Mouse (Mus musculus) gastrocnemius, adult 2 months (tissue): ENCODE data around the gene Ranbp2. TPM values are rescaled to one million over a fixed set of nuclear protein-coding genes. Genes with fewer than 3 reads are reported as not detected.

Source experiments
- DNase-seq: peaks from one replicate; pipeline ENCODE4 v3.0.0; 2022
- H3K27ac ChIP-seq: fragments of 200-600 bp; 2 replicates; pipeline ENCODE4 v1.8.1; 2022; ENCODE audit warnings: mild to moderate bottlenecking
- H3K4me3 ChIP-seq: fragments of 200-600 bp; 2 replicates; pipeline ENCODE4 v1.8.1; 2022; ENCODE audit warnings: mild to moderate bottlenecking, moderate library complexity
- CTCF ChIP-seq: fragments of 200-600 bp; IDR thresholded peaks from 2 replicates; pipeline ENCODE4 v1.8.1; 2022; ENCODE audit warnings: antibody characterized with exemption, mild to moderate bottlenecking, moderate library complexity
- intact Hi-C: fragments of 180-260 bp; cut with DNase I; formaldehyde crosslinking; loops from one replicate; pipeline ENCODE4 v1.15.1; 2025
- total RNA-seq, 2 experiments: library from RNA; stranded (reverse); gene quantifications; 2 replicates each; pipeline ENCODE4 v1.2.3; 2021

The Ranbp2 gene
- total RNA-seq, 2 experiments from 2014 or later: 48.5 to 48.9 TPM

- peak; percentile 5; the same call in 1 of the 2 replicates for TF ChIP-seq CTCF
- Histone ChIP-seq H3K27ac (peak overlapping the region; percentile 94), H3K4me3 (peak overlapping the region; percentile 93)
- intact Hi-C loops: loop anchor here (1.0 to 5.0 kb wide), 3 partner anchors 40 to 88 kb away; partner anchors contain the start of gene Ccdc138
- no peak for DNase-seq
Measured at GRCm38 (mm10) chr10:58447280-58447781, 611 bp downstream of the Ranbp2 start.

DNA sequence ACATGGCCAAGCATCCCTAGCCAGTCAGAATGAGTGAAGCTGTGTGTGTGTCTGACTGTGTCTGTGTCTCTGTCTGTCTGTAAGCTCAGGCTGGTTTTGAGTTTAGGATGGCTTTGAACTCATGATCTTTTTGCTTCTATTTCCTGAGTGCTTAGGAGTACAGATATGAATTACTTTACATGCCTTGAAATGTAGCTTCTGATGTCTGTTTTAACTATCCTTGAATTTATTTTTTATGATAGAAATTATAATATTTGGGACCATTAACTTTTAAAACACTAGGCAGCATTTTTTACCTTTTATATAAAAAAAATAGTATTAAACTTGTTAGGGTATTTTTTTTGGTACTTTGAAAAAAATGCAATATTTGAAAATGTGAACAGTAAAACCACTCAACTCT is 4.9 kb downstream of the Ranbp2 start:
- intact Hi-C loops: no loop called here
- Histone ChIP-seq H3K4me3 (no peak overlapping the region), H3K27ac (no peak overlapping the region)
- DNase-seq: no peak
- TF ChIP-seq CTCF: no peak

DNA sequence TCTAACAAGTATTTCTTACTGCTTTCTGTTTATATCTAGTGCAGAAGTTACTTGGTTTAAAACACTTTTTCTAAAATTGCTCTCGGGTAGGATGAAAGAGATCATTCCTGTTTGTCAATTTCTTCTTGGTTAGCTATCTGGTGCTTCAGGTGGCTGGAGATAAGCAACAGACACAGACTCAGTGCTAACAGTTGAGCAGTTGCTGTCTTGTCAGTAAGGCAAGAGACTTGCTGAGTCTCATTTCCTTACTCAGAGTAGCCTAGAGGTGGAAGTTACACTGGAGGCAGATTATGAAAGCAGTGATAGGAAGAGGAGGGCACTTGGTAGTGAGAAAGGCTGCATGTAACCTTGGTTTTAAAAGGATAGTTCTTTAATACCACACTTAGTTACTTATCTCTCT is 5.5 kb downstream of the Ranbp2 start:
- Histone ChIP-seq H3K4me3 (no peak overlapping the region), H3K27ac (no peak overlapping the region)
- no peak for TF ChIP-seq CTCF
- intact Hi-C loops: no loop called here
- no peak for DNase-seq

DNA sequence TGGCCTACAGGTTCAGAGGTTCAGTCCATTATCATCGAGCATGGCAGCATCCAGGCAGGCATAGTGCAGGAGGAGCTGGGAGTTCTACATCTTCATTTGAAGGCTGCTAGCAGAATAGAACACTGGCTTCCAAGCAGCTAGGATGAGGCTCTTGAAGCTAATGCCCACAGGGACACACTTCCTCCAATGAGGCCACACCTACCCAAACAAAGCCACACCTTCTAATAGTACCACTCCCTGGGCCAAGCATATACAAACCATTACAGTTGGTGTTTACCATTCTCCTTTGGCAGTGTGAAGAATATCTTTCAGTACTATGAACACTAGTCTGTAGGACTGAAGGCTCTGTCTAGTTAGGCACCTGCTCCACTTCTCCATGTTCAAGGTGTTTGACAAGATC is 13.2 kb downstream of the Ranbp2 start:
- no peak overlapping the region for H3K27ac ChIP-seq
- no peak for DNase-seq
- TF ChIP-seq CTCF: no peak
- intact Hi-C loops: loop anchor here (5.0 to 10.0 kb wide), 2 partner anchors 32 to 165 kb away; no protein-coding TSS in a partner anchor
- no peak overlapping the region for H3K4me3 ChIP-seq

- Histone ChIP-seq H3K4me3 (no peak overlapping the region), H3K27ac (no peak overlapping the region)
- DNase-seq: no peak
- no peak for TF ChIP-seq CTCF
- intact Hi-C loops: no loop called here
Measured at GRCm38 (mm10) chr10:58477086-58477755, 30.5 kb downstream of the Ranbp2 start.

- DNase-seq: no peak
- H3K4me3 ChIP-seq: no peak overlapping the region
- H3K27ac ChIP-seq: no peak overlapping the region
- intact Hi-C loops: no loop called here
- no peak for TF ChIP-seq CTCF
Measured at GRCm38 (mm10) chr10:58478071-58478578, 31.4 kb downstream of the Ranbp2 start.

DNA sequence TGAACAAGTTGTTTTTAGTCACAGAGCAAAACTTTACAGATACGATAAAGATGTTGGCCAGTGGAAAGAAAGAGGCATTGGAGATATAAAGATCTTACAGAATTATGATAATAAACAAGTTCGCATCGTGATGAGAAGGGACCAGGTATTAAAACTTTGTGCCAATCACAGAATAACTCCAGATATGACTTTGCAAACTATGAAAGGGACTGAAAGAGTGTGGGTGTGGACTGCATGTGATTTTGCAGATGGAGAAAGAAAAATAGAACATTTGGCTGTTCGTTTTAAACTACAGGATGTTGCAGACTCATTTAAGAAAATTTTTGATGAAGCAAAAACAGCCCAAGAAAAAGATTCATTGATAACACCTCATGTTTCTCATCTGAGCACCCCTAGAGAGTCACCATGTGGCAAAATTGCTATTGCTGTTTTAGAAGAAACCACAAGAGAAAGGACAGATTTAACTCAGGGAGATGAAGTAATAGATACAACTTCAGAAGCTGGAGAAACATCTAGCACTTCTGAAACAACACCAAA is 33.3 kb downstream of the Ranbp2 start:
- Histone ChIP-seq H3K27ac (no peak overlapping the region), H3K4me3 (no peak overlapping the region)
- DNase-seq: no peak
- TF ChIP-seq CTCF: no peak
- intact Hi-C loops: no loop called here

DNA sequence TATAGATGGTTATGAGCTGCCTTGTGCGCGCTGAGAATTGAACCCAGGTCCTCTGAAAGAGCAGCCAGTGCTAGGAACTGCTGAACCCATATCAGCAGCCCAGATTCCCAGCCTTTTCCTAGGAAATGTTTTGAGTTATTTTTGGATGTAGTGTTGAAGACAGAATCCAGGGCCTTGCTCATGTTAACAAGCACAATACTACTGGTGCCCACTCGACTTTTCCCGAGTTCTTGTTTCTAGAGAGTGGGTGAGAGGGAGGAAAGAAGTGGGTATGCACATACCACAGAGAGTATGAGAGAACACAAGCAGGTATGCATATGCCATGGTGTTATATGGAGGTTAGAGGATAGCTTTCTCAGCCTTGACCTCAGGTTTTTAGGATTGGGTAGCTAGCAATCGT is 44.3 kb downstream of the Ranbp2 start:
- Histone ChIP-seq H3K4me3 (no peak overlapping the region), H3K27ac (no peak overlapping the region)
- intact Hi-C loops: loop anchor here (5.0 kb wide), 1 partner anchor 34 kb away; no protein-coding TSS in a partner anchor
- TF ChIP-seq CTCF: no peak
- no peak for DNase-seq

DNA sequence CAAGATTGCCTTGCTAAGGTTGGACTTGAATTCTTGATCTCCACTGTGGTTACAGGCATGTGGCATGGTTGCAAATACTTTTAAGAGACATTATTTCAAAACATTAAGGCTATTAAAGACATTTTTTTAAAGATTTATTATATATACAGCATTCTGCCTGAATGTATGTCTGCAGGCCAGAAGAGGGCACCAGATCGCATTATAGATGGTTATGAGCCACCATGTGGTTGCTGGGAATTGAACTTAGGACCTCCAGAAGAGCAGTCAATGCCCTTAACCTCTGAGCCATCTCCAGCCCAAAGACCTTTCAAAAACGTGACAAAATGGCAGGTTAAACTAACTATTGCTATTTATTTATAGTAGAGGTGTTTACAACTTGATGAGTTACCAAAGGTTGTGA is 48.9 kb downstream of the Ranbp2 start:
- intact Hi-C loops: loop anchor here (5.0 kb wide), 1 partner anchor 48 kb away; the partner anchor contains the start of gene Ranbp2
- TF ChIP-seq CTCF: peak; percentile 7; the same call in 1 of the 2 replicates
- DNase-seq: no peak

GRCm38 (mm10) chr10:58496732-58497131 is 50.0 kb downstream of the Ranbp2 start:
- Histone ChIP-seq H3K4me3 (no peak overlapping the region), H3K27ac (no peak overlapping the region)
- TF ChIP-seq CTCF: no peak
- intact Hi-C loops: loop anchor here (5.0 kb wide), 1 partner anchor 49 kb away; the partner anchor contains the start of gene Ranbp2
- no peak for DNase-seq

More for the DNA sequence above, 48.9 kb downstream of the Ranbp2 start:
- Histone ChIP-seq H3K27ac (no peak overlapping the region), H3K4me3 (no peak overlapping the region)

- DNase-seq: peak; percentile 93
- peak; percentile 44 for TF ChIP-seq CTCF
- intact Hi-C loops: loop anchor here (5.0 kb wide), 1 partner anchor 50 kb away; the partner anchor contains the start of gene Ranbp2
Measured at GRCm38 (mm10) chr10:58497320-58498284, 50.9 kb downstream of the Ranbp2 start, which contains the start of gene Ccdc138. Gene Ccdc138, plus strand, starts transcription at chr10:58497948.

DNA sequence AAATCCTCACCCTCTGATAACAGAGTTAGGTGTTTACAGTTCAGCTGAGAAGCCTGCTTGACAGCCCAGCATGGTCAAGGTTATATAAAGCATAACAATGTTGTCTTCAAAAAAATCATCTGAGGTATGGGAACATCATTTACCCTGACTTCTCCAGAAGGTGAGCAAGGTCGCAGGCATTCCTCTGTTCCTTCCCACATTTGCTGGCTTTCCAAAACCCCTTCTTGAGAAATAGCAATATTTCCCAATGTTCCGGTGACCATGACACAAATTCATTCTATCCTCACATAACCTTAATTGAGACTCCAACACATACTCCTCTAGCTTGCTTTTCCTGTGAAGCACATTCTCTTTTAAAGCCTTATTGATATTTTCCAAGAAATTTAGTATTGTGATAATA is 51.8 kb downstream of the Ranbp2 start:
- intact Hi-C loops: loop anchor here (5.0 kb wide), 1 partner anchor 51 kb away; the partner anchor contains the start of gene Ranbp2
- Histone ChIP-seq H3K27ac (peak overlapping the region; percentile 90), H3K4me3 (peak overlapping the region; percentile 74)
- no peak for DNase-seq
- no peak for TF ChIP-seq CTCF

More at GRCm38 (mm10) chr10:58497320-58498284, 50.9 kb downstream of the Ranbp2 start, which contains the start of gene Ccdc138:
- H3K27ac ChIP-seq: peak within 1 kb of the TSS; percentile 90
- H3K4me3 ChIP-seq: peak within 1 kb of the TSS; percentile 74
